Mouse (Mus musculus) kidney, adult 2 months (tissue): ENCODE results near the gene A630023A22Rik. TPM values are rescaled to one million over a fixed set of nuclear protein-coding genes. Genes with fewer than 3 reads are reported as not detected.
A peak's percentile ranks its signal among the peaks of the same experiment; 100 is the strongest.

Source experiments
- DNase-seq: peaks from one replicate; pipeline ENCODE4 v3.0.0; 2021
- H3K27ac ChIP-seq: fragments of 200-500 bp; 2 replicates; pipeline ENCODE4 v1.5.1; 2012; ENCODE audit warnings: low read depth, low read length, control low read depth, inconsistent platforms; ENCODE audit not compliant: insufficient read depth
- H3K27me3 ChIP-seq: fragments of 200-500 bp; replicated peaks from 2 replicates; pipeline ENCODE4 v1.6.1; 2012; ENCODE audit warnings: mild to moderate bottlenecking, moderate library complexity, low read length, inconsistent platforms; ENCODE audit not compliant: control insufficient read depth, insufficient read depth
- H3K36me3 ChIP-seq: fragments of 200-500 bp; 2 replicates; pipeline ENCODE4 v1.6.1; 2012; ENCODE audit warnings: mild to moderate bottlenecking, moderate library complexity, low read length, inconsistent platforms; ENCODE audit not compliant: control insufficient read depth, insufficient read depth
- H3K4me1 ChIP-seq: fragments of 200-500 bp; 2 replicates; pipeline ENCODE4 v1.6.1; 2011; ENCODE audit warnings: low read length; ENCODE audit not compliant: control insufficient read depth, insufficient read depth
- H3K4me3 ChIP-seq: fragments of 200-500 bp; 2 replicates; pipeline ENCODE4 v1.5.1; 2011; ENCODE audit warnings: mild to moderate bottlenecking, low read depth, low read length, control low read depth; ENCODE audit not compliant: insufficient read depth
- CTCF ChIP-seq: fragments of 200-500 bp; conservative IDR thresholded peaks from 2 replicates; pipeline ENCODE4 v1.5.1; 2011; ENCODE audit warnings: low read depth, mild to moderate bottlenecking, control low read depth, low read length, moderate library complexity, mixed read lengths; ENCODE audit not compliant: insufficient read depth, insufficient read length
- POLR2A ChIP-seq: fragments of 200-500 bp; IDR thresholded peaks from one replicate; pipeline ENCODE4 v1.6.1; 2011; ENCODE audit warnings: low read depth, low read length, control low read depth
- WGBS: fragments of 180-500 bp; shearing (Covaris S2); methylation state at CpG from one replicate; pipeline ENCODE4 v1.1.7; 2018; 5-methylcytosine and 5-hydroxymethylcytosine counted together
- polyA plus RNA-seq: library from polyadenylated mRNA; depleted of rRNA; stranded (reverse); fragments of >200 nt; gene quantifications from 2 replicates; pipeline ENCODE4 v1.2.3, GENCODE M21; 2012

The A630023A22Rik gene
- polyA plus RNA-seq, 1 experiment: not detected

- Histone ChIP-seq H3K4me3 (no peak overlapping the region), H3K27ac (no peak overlapping the region), H3K4me1 (no peaks in the 10 kb centered on the region), H3K36me3 (no peaks in the 10 kb centered on the region), H3K27me3 (no peaks in the 10 kb centered on the region)
- DNase-seq: no peak
- 62% methylated on average over 2 of the region's 2 CpGs for WGBS
- no peak for TF ChIP-seq POLR2A
- no peak for TF ChIP-seq CTCF
Measured at GRCm38 (mm10) chr14:34087856-34088398, 14.6 kb downstream of the A630023A22Rik start.

- no peak for DNase-seq
- 67% methylated on average over 4 of the region's 4 CpGs for WGBS
- H3K4me3 ChIP-seq: no peak overlapping the region
- no peaks in the 10 kb centered on the region for H3K4me1 ChIP-seq
- no peaks in the 10 kb centered on the region for H3K36me3 ChIP-seq
- TF ChIP-seq CTCF: no peak
- TF ChIP-seq POLR2A: no peak
- no peak overlapping the region for H3K27ac ChIP-seq
- no peaks in the 10 kb centered on the region for H3K27me3 ChIP-seq
Measured at GRCm38 (mm10) chr14:34086806-34087205, 15.7 kb downstream of the A630023A22Rik start.

- TF ChIP-seq POLR2A: no peak
- TF ChIP-seq CTCF: no peak
- Histone ChIP-seq H3K36me3 (no peaks in the 10 kb centered on the region), H3K27me3 (no peaks in the 10 kb centered on the region), H3K27ac (no peak within 1 kb of the TSS), H3K4me3 (no peak within 1 kb of the TSS), H3K4me1 (no peaks in the 10 kb centered on the region)
- 38% methylated on average over 4 of the region's 4 CpGs for WGBS
- peak; percentile 6 for DNase-seq
Measured at GRCm38 (mm10) chr14:34085731-34086130, 16.8 kb downstream of the A630023A22Rik start, which contains the start of gene Anxa8. Gene Anxa8, plus strand, starts transcription at chr14:34085981.

- H3K36me3 ChIP-seq: no peaks in the 10 kb centered on the region
- WGBS: 14% methylated on average over 11 of the region's 11 CpGs
- DNase-seq: peak; percentile 65
Measured at GRCm38 (mm10) chr14:34080321-34080997, 22.1 kb downstream of the A630023A22Rik start.

GRCm38 (mm10) chr14:34078293-34078692, 24.3 kb downstream of the A630023A22Rik start:
- TF ChIP-seq POLR2A (no peak), CTCF (no peak)
- 69% methylated on average over 4 of the region's 4 CpGs for WGBS
- H3K4me1 ChIP-seq: no peaks in the 10 kb centered on the region
- H3K27ac ChIP-seq: no peak overlapping the region
- no peaks in the 10 kb centered on the region for H3K27me3 ChIP-seq
- no peak for DNase-seq
- H3K36me3 ChIP-seq: no peaks in the 10 kb centered on the region
- H3K4me3 ChIP-seq: no peak overlapping the region

More at GRCm38 (mm10) chr14:34080321-34080997, 22.1 kb downstream of the A630023A22Rik start:
- Histone ChIP-seq H3K27me3 (no peaks in the 10 kb centered on the region), H3K4me3 (no peak overlapping the region), H3K4me1 (no peaks in the 10 kb centered on the region), H3K27ac (no peak overlapping the region)
- TF ChIP-seq CTCF: peak; percentile 90
- no peak for TF ChIP-seq POLR2A

GRCm38 (mm10) chr14:34077222-34077621, 25.3 kb downstream of the A630023A22Rik start:
- no peak overlapping the region for H3K27ac ChIP-seq
- H3K27me3 ChIP-seq: no peaks in the 10 kb centered on the region
- 78% methylated on average over 5 of the region's 5 CpGs for WGBS
- H3K4me1 ChIP-seq: no peaks in the 10 kb centered on the region
- no peak overlapping the region for H3K4me3 ChIP-seq
- no peaks in the 10 kb centered on the region for H3K36me3 ChIP-seq
- no peak for DNase-seq
- TF ChIP-seq POLR2A (no peak), CTCF (no peak)

- peak; percentile 21 for DNase-seq
Measured at GRCm38 (mm10) chr14:34075346-34075745, 27.2 kb downstream of the A630023A22Rik start.

More at GRCm38 (mm10) chr14:34075346-34075745, 27.2 kb downstream of the A630023A22Rik start:
- 27% methylated on average over 4 of the region's 4 CpGs for WGBS
- Histone ChIP-seq H3K27me3 (no peaks in the 10 kb centered on the region), H3K36me3 (no peaks in the 10 kb centered on the region), H3K4me3 (no peak overlapping the region), H3K4me1 (no peaks in the 10 kb centered on the region), H3K27ac (no peak overlapping the region)
- TF ChIP-seq CTCF (no peak), POLR2A (no peak)
